Comparison of ENCODE assay signal across 28 mouse cellular contexts in the genomic region with DNA sequence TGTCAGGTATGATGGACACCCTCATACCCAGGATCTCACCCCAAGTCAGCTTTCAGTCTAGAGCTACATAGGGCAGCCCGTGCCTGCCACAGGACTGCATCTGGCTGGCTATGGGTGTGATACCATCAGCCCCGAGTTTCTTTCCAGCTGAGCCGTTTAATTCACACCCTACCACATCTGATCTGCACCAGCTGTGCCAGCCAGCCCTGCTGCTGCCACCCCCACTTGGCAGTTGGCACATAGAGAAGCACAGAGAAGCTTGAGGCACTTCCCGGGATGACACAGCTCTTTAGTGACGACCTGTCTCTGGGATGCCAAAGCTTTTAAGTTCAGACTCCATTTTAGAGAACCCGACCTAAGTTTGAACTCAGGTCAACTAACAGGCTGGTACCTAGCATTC. TPM values are rescaled to one million over a fixed set of nuclear protein-coding genes. Genes with fewer than 3 reads are reported as not detected.
DNase-seq lines count a peak whose midpoint lies in the region; ATAC-seq and TF ChIP-seq lines count a peak whose summit lies in the region.
"Had no signal": no experiment of that assay in that cellular context is flagged by ENCODE, and none has a peak within 500 bp of the region (broad histone marks: within the 10 kb centered on the region; RNA-seq: fewer than 3 reads in every experiment).

No protein-coding gene starts in this region.

- H3K27ac ChIP-seq in cerebellum, adult 2 months (ENCODE audit: insufficient read depth, low read length), result no peak overlapping the region
- H3K27ac ChIP-seq: embryonic facial prominence, embryonic 13.5 days; embryonic facial prominence, embryonic 15.5 days; forebrain, embryonic 10.5 days; forebrain, embryonic 12.5 days had no signal

- 61% methylated on average over 6 of the region's 6 CpGs for WGBS in cerebellum, adult 2 months

- no peak for TF ChIP-seq POLR2A in cerebellum, adult 2 months (IDR thresholded peaks at IDR 0.05; ENCODE audit: borderline replicate concordance, insufficient read depth, low read length)

- H3K4me1 ChIP-seq in cerebellum, adult 2 months (ENCODE audit: control insufficient read depth, insufficient read depth, low read length), result peaks cover 41% of the 10 kb centered on the region
- H3K4me1 ChIP-seq: embryonic facial prominence, embryonic 13.5 days; embryonic facial prominence, embryonic 15.5 days; forebrain, embryonic 10.5 days; forebrain, embryonic 12.5 days had no signal

- DNase-seq in cerebellum, adult 11-12 months, result peak; percentile 32
- no peak for DNase-seq in cerebellum, adult 2 months
- DNase-seq in frontal cortex, postnatal 25 days (ENCODE audit: low spot score in 2 of 2), result no peak
- DNase-seq in right cerebral cortex, adult 18-20 months, result peak; percentile 24
- no peak for DNase-seq in right cerebral cortex, adult 2 months (ENCODE audit: low spot score in 2 of 2)
- DNase-seq in brain, adult 2 months (ENCODE audit: low read depth, low spot score), result peak; percentile 68
- DNase-seq: adrenal gland, adult 8-10 months; adrenal gland, postnatal 14 days; adrenal gland, postnatal 36 days; B cell, adult 2 months; cerebellum, adult 11 months; cerebellum, postnatal 14 days; cerebellum, postnatal 36 days; embryo, embryonic 11 days had no signal

- H3K4me3 ChIP-seq in cerebellum, adult 2 months (replicated peaks; ENCODE audit: insufficient read depth, low read depth, low read length), result no peak overlapping the region
- H3K4me3 ChIP-seq: embryonic facial prominence, embryonic 13.5 days; embryonic facial prominence, embryonic 15.5 days; erythroblast, embryonic 14.5 days; forebrain, embryonic 10.5 days; forebrain, embryonic 12.5 days had no signal

- TF ChIP-seq CTCF in cerebellum, adult 2 months (IDR thresholded peaks at IDR 0.05; ENCODE audit: borderline replicate concordance, insufficient read depth, low read depth, low read length), result no peak

- H3K27me3 ChIP-seq in cerebellum, adult 2 months (ENCODE audit: control insufficient read depth, insufficient read depth, low read length), result no peaks in the 10 kb centered on the region
- H3K27me3 ChIP-seq: embryonic facial prominence, embryonic 13.5 days; embryonic facial prominence, embryonic 15.5 days; forebrain, embryonic 12.5 days had no signal

- peak; percentile 65; the same call in 1 of the 2 replicates for ATAC-seq in frontal cortex, adult (ENCODE audit: low TSS enrichment)
- ATAC-seq: activated CD4-positive, CD25-positive, alpha-beta regulatory T cell, adult 4 months; CD4-positive, CD25-positive, alpha-beta regulatory T cell, adult 4 months; forebrain, embryonic 14.5 days; forebrain, embryonic 16.5 days; Patski had no signal

RNA-seq across cellular contexts. Expression of gene Zdhhc25, which starts 51.8 kb away (rescaled TPM):
- polyA plus RNA-seq in cerebellum, adult 2 months (2012; rRNA removed), result not detected in 2 replicates
- polyA plus RNA-seq: activated CD4-positive, CD25-positive, alpha-beta regulatory T cell, adult 4 months; brain, embryonic 14.5 days; CD4-positive, CD25-positive, alpha-beta regulatory T cell, adult 4 months; embryonic facial prominence, embryonic 11.5 days; embryonic facial prominence, embryonic 13.5 days; embryonic facial prominence, embryonic 15.5 days; erythroblast, embryonic 14.5 days; forebrain, embryonic 10.5 days; forebrain, embryonic 12.5 days; forebrain, embryonic 14.5 days; forebrain, embryonic 16.5 days; G1E; Patski had no signal

Comparison
In these comparisons a context has a peak if more than half of its experiments do, and no peak if none do; other contexts are left out.
1. DNase-seq: peak in cerebellum, adult 11-12 months (single experiment), right cerebral cortex, adult 18-20 months (single experiment) and brain, adult 2 months (single experiment); none in cerebellum, adult 2 months (0 of 2), frontal cortex, postnatal 25 days (0 of 2) and right cerebral cortex, adult 2 months (0 of 2).